Mouse (Mus musculus) regulatory T cell (primary cell): ENCODE results near the gene Ttyh3.

ENCODE experiments used
- in situ Hi-C: fragments of 300-600 bp; cut with MboI, MseI; formaldehyde crosslinking; loops from one replicate; pipeline ENCODE4 v1.15.1; 2025; ENCODE audit warnings: high pct_unique_total_duplicates

Ttyh3 gene

GRCm38 (mm10) chr5:140634798-140635722, 13.8 kb downstream of the Ttyh3 start:
- in situ Hi-C loops: no loop called here

- in situ Hi-C loops: no loop called here
Observed at GRCm38 (mm10) chr5:140633432-140633831, 15.4 kb downstream of the Ttyh3 start.

GRCm38 (mm10) chr5:140628995-140629394, 19.8 kb downstream of the Ttyh3 start:
- in situ Hi-C loops: no loop called here

- in situ Hi-C loops: no loop called here
Observed at GRCm38 (mm10) chr5:140627580-140627979, 21.3 kb downstream of the Ttyh3 start.

GRCm38 (mm10) chr5:140624961-140625360, 23.9 kb downstream of the Ttyh3 start:
- in situ Hi-C loops: no loop called here

- in situ Hi-C loops: no loop called here
Observed at GRCm38 (mm10) chr5:140624238-140624637, 24.6 kb downstream of the Ttyh3 start.

GRCm38 (mm10) chr5:140623791-140624190, 25.0 kb downstream of the Ttyh3 start:
- in situ Hi-C loops: no loop called here

- in situ Hi-C loops: no loop called here
Observed at GRCm38 (mm10) chr5:140622978-140623670, 25.7 kb downstream of the Ttyh3 start.

GRCm38 (mm10) chr5:140621517-140621916, 27.3 kb downstream of the Ttyh3 start:
- in situ Hi-C loops: no loop called here

- in situ Hi-C loops: no loop called here
Observed at GRCm38 (mm10) chr5:140621092-140621491, 27.7 kb downstream of the Ttyh3 start.

GRCm38 (mm10) chr5:140619895-140620736, 28.7 kb downstream of the Ttyh3 start:
- in situ Hi-C loops: loop anchor here (5.0 kb wide), 1 partner anchor 78 kb away; no protein-coding TSS in a partner anchor

GRCm38 (mm10) chr5:140619151-140619771, 29.6 kb downstream of the Ttyh3 start:
- in situ Hi-C loops: loop anchor here (5.0 kb wide), 1 partner anchor 77 kb away; no protein-coding TSS in a partner anchor

GRCm38 (mm10) chr5:140617714-140618113, 31.1 kb downstream of the Ttyh3 start:
- in situ Hi-C loops: loop anchor here (5.0 kb wide), 1 partner anchor 75 kb away; no protein-coding TSS in a partner anchor

GRCm38 (mm10) chr5:140616691-140617090, 32.1 kb downstream of the Ttyh3 start:
- in situ Hi-C loops: loop anchor here (5.0 kb wide), 1 partner anchor 74 kb away; no protein-coding TSS in a partner anchor

- in situ Hi-C loops: loop anchor here (5.0 kb wide), 1 partner anchor 74 kb away; no protein-coding TSS in a partner anchor
Observed at GRCm38 (mm10) chr5:140616110-140616503, 32.7 kb downstream of the Ttyh3 start.

GRCm38 (mm10) chr5:140615321-140616109, 33.3 kb downstream of the Ttyh3 start:
- in situ Hi-C loops: loop anchor here (5.0 kb wide), 1 partner anchor 73 kb away; no protein-coding TSS in a partner anchor

GRCm38 (mm10) chr5:140614837-140615236, 34.0 kb downstream of the Ttyh3 start:
- in situ Hi-C loops: loop anchor here (5.0 kb wide), 3 partner anchors 48 to 1827 kb away; partner anchors contain the start of gene Grifin

GRCm38 (mm10) chr5:140614141-140614540, 34.7 kb downstream of the Ttyh3 start:
- in situ Hi-C loops: loop anchor here (5.0 kb wide), 2 partner anchors 47 to 1828 kb away; partner anchors contain the start of gene Grifin

GRCm38 (mm10) chr5:140612191-140612590, 36.6 kb downstream of the Ttyh3 start:
- in situ Hi-C loops: loop anchor here (5.0 kb wide), 2 partner anchors 45 to 1830 kb away; partner anchors contain the start of gene Grifin
